Mouse (Mus musculus) ES-Bruce4 (cell line): ENCODE data around the gene Cnpy1. TPM values are rescaled to one million over a fixed set of nuclear protein-coding genes. Genes with fewer than 3 reads are reported as not detected.

Source experiments
- H3K27ac ChIP-seq: 2 replicates; pipeline ENCODE4 v1.5.1; 2012; ENCODE audit warnings: low read length, inconsistent platforms; ENCODE audit not compliant: insufficient read depth
- H3K27me3 ChIP-seq: 2 replicates; pipeline ENCODE4 v1.6.1; 2012; ENCODE audit warnings: mild to moderate bottlenecking, low read length, inconsistent platforms; ENCODE audit not compliant: control insufficient read depth, poor library complexity, insufficient read depth, severe bottlenecking
- H3K36me3 ChIP-seq: 2 replicates; pipeline ENCODE4 v1.6.1; 2012; ENCODE audit warnings: inconsistent platforms, mild to moderate bottlenecking, low read length, moderate library complexity; ENCODE audit not compliant: control insufficient read depth, poor library complexity, insufficient read depth, severe bottlenecking
- H3K4me1 ChIP-seq: one replicate; pipeline ENCODE4 v1.8.1; 2011; ENCODE audit warnings: low read length; ENCODE audit not compliant: control insufficient read depth, insufficient read depth
- H3K4me3 ChIP-seq: 2 replicates; pipeline ENCODE4 v1.5.1; 2011; ENCODE audit warnings: low read depth, mild to moderate bottlenecking, low read length
- H3K9ac ChIP-seq: 2 replicates; pipeline ENCODE4 v1.6.1; 2012; ENCODE audit warnings: low read depth, mild to moderate bottlenecking, inconsistent platforms; ENCODE audit not compliant: poor library complexity, severe bottlenecking
- H3K9me3 ChIP-seq: replicated peaks from 2 replicates; pipeline ENCODE4 v1.6.1; 2012; ENCODE audit warnings: mild to moderate bottlenecking, low read length, inconsistent platforms; ENCODE audit not compliant: control insufficient read depth, poor library complexity, insufficient read depth, severe bottlenecking
- CTCF ChIP-seq: IDR thresholded peaks from one replicate; pipeline ENCODE4 v1.8.1; 2011; ENCODE audit warnings: low read depth, low read length
- EP300 ChIP-seq: IDR thresholded peaks from 2 replicates; pipeline ENCODE4 v1.6.1; 2011; ENCODE audit warnings: low read depth, low read length; ENCODE audit not compliant: insufficient read depth
- POLR2A ChIP-seq: IDR thresholded peaks from one replicate; pipeline ENCODE4 v1.8.1; 2011; ENCODE audit warnings: low read length; ENCODE audit not compliant: insufficient read depth
- polyA plus RNA-seq: library from polyadenylated mRNA; stranded (reverse); fragments of >200 nt; gene quantifications from 2 replicates; pipeline ENCODE4 v1.2.4, GENCODE M21; 2011; ENCODE audit warnings: low read depth; ENCODE audit not compliant: missing spikeins, insufficient read depth, insufficient read length

Gene Cnpy1
- polyA plus RNA-seq, 1 experiment, result 48.1 TPM

GRCm38 (mm10) chr5:28173674-28174073, 71.9 kb downstream of the Cnpy1 start:
- Histone ChIP-seq H3K9me3 (no peaks in the 10 kb centered on the region), H3K27ac (no peak overlapping the region), H3K4me1 (peaks cover 5% of the 10 kb centered on the region), H3K4me3 (no peak overlapping the region), H3K27me3 (peaks cover 6% of the 10 kb centered on the region; the same call in 1 of the 2 replicates), H3K36me3 (no peaks in the 10 kb centered on the region), H3K9ac (no peak overlapping the region)
- TF ChIP-seq EP300 (no peak), CTCF (no peak), POLR2A (no peak)

GRCm38 (mm10) chr5:28172921-28173670, 72.5 kb downstream of the Cnpy1 start:
- Histone ChIP-seq H3K9ac (no peak overlapping the region), H3K9me3 (no peaks in the 10 kb centered on the region), H3K27ac (no peak overlapping the region), H3K4me3 (no peak overlapping the region), H3K27me3 (peaks cover 6% of the 10 kb centered on the region), H3K4me1 (peaks cover 5% of the 10 kb centered on the region), H3K36me3 (no peaks in the 10 kb centered on the region)
- TF ChIP-seq CTCF, result no peak
- TF ChIP-seq POLR2A, result no peak
- TF ChIP-seq EP300, result no peak

DNA sequence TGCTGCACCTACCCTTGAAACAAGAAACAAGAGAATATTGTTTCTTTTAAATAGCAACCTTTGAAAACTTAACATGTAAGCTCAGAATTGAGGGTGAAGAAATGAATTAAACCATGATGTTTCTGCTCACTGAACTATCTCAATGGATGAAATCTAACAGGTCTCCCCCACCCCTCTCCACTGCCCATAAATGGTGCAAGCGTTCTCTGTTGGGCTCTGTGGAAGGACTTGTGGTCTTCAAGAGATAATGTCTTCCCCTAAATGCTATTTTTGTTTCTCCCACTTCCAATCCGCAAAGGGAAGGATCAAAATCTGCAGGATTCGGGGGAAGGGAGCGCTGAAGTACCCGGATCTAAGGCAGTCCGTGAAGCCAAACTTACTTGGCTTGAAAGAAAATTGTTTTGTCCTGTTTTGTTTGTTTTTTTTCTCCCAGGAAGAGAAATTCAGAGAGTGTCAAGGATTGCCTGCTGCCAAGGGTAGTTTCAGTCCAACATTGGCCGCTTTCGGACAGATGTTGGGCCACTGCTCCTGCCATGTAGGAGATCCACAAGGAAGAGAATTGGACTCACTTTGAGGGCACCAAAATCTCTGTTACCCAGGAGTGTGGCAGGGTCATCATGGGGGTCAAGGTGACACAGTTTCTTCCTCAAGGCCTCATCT, 73.2 kb downstream of the Cnpy1 start:
- Histone ChIP-seq H3K9ac (no peak overlapping the region), H3K27me3 (peaks cover 13% of the 10 kb centered on the region), H3K9me3 (no peaks in the 10 kb centered on the region), H3K27ac (no peak overlapping the region), H3K36me3 (no peaks in the 10 kb centered on the region), H3K4me1 (peaks cover 5% of the 10 kb centered on the region), H3K4me3 (no peak overlapping the region)
- TF ChIP-seq CTCF, result no peak
- TF ChIP-seq POLR2A, result no peak
- TF ChIP-seq EP300, result no peak

DNA sequence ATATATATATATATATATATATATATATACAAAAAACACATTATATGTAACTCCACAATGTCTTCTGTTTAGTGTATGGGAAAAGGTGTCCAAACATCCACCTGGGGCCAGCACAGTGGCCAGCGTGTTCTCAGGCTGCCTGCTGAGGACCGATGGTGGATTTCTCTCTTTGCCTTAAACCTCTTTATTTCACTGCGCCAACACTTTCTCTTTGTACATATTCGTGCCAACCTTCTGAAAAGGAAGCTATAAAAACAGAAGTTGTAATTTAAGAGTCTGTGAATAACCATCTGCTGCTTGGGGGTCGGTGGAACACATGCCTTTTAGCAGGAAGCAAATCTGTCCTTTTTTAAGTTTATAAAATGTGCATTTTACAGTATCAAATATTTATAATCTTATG, 73.9 kb downstream of the Cnpy1 start:
- Histone ChIP-seq H3K4me3 (no peak overlapping the region), H3K27me3 (peaks cover 18% of the 10 kb centered on the region), H3K4me1 (peaks cover 5% of the 10 kb centered on the region), H3K36me3 (no peaks in the 10 kb centered on the region), H3K27ac (no peak overlapping the region), H3K9me3 (no peaks in the 10 kb centered on the region), H3K9ac (no peak overlapping the region)
- no peak for TF ChIP-seq CTCF
- no peak for TF ChIP-seq EP300
- TF ChIP-seq POLR2A, result no peak

GRCm38 (mm10) chr5:28170892-28171291, 74.7 kb downstream of the Cnpy1 start:
- peaks cover 5% of the 10 kb centered on the region for H3K4me1 ChIP-seq
- H3K9ac ChIP-seq, result no peak overlapping the region
- no peaks in the 10 kb centered on the region for H3K9me3 ChIP-seq
- no peak overlapping the region for H3K27ac ChIP-seq
- TF ChIP-seq CTCF (no peak), EP300 (no peak), POLR2A (no peak)
- peaks cover 25% of the 10 kb centered on the region for H3K27me3 ChIP-seq
- no peaks in the 10 kb centered on the region for H3K36me3 ChIP-seq
- H3K4me3 ChIP-seq, result no peak overlapping the region

- no peak overlapping the region for H3K27ac ChIP-seq
Observed at GRCm38 (mm10) chr5:28170081-28170480, 75.5 kb downstream of the Cnpy1 start.

More at GRCm38 (mm10) chr5:28170081-28170480, 75.5 kb downstream of the Cnpy1 start:
- peak overlapping the region; percentile 46 for H3K4me3 ChIP-seq
- H3K4me1 ChIP-seq, result peaks cover 5% of the 10 kb centered on the region
- H3K9me3 ChIP-seq, result no peaks in the 10 kb centered on the region
- TF ChIP-seq EP300, result no peak
- no peak for TF ChIP-seq CTCF
- no peak for TF ChIP-seq POLR2A
- H3K27me3 ChIP-seq, result peaks cover 27% of the 10 kb centered on the region
- H3K36me3 ChIP-seq, result no peaks in the 10 kb centered on the region
- no peak overlapping the region for H3K9ac ChIP-seq
